Comparison of ENCODE assay signal across 27 mouse cellular contexts in the genomic region with DNA sequence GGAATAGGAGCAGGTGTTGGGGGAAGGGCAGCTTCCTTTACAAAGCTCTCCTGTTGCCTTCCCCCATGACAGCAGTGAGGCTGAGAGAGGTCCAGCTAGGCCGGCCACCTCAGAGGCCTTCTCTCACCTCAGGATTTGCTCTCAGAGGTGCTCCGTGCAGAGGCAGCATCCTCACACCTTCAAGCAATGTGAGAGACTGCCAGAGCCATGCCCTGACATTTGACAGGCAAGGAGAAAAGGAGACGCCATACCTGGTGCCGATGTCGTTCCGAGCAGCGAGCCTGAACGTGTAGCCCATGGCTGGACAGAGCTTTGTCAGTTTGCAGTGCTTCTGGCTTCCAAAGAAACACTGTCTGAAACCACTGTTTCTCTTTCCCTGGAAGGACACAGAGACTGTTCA.
"Had no signal": no experiment of that assay in that cellular context is flagged by ENCODE, and none has a peak within 500 bp of the region (broad histone marks: within the 10 kb centered on the region; RNA-seq: fewer than 3 reads in every experiment).

No protein-coding gene starts in this region.

- H3K4me2 ChIP-seq: embryonic facial prominence, embryonic 12.5 days; embryonic facial prominence, embryonic 13.5 days; embryonic facial prominence, embryonic 15.5 days; forebrain, embryonic 12.5 days; forebrain, embryonic 13.5 days; forebrain, embryonic 15.5 days had no signal

- H3K27ac ChIP-seq: embryonic facial prominence, embryonic 10.5 days; embryonic facial prominence, embryonic 12.5 days; embryonic facial prominence, embryonic 13.5 days; embryonic facial prominence, embryonic 15.5 days; forebrain, embryonic 10.5 days; forebrain, embryonic 12.5 days; forebrain, embryonic 13.5 days; forebrain, embryonic 15.5 days; gastrocnemius, adult 2 months; heart, adult 2 months had no signal

- H3K36me3 ChIP-seq: forebrain, embryonic 15.5 days had no signal

- DNase-seq: cerebellum, adult 2 months; cerebellum, adult 8-10 months; cerebellum, adult 9-10 months; cerebellum, adult 9-11 months; cerebellum, postnatal 10 days; cerebellum, postnatal 14 days; cerebellum, postnatal 25 days; cerebellum, postnatal 36 days; embryo, embryonic 11 days; forebrain, postnatal 0 days; gastrocnemius, adult 2 months; gastrocnemius, postnatal 10 days; gastrocnemius, postnatal 14 days; gastrocnemius, postnatal 25 days; gastrocnemius, postnatal 36 days; heart, adult 2 months had no signal

- H3K27me3 ChIP-seq: embryonic facial prominence, embryonic 12.5 days; embryonic facial prominence, embryonic 13.5 days; embryonic facial prominence, embryonic 15.5 days; forebrain, embryonic 12.5 days; forebrain, embryonic 13.5 days; forebrain, embryonic 15.5 days had no signal

- H3K4me3 ChIP-seq: embryonic facial prominence, embryonic 10.5 days; embryonic facial prominence, embryonic 12.5 days; embryonic facial prominence, embryonic 13.5 days; embryonic facial prominence, embryonic 15.5 days; erythroblast, embryonic 14.5 days; forebrain, embryonic 10.5 days; forebrain, embryonic 12.5 days; forebrain, embryonic 13.5 days; forebrain, embryonic 15.5 days; gastrocnemius, adult 2 months; heart, adult 2 months had no signal

- H3K9ac ChIP-seq: embryonic facial prominence, embryonic 12.5 days; embryonic facial prominence, embryonic 13.5 days; embryonic facial prominence, embryonic 15.5 days; forebrain, embryonic 12.5 days; forebrain, embryonic 13.5 days; forebrain, embryonic 15.5 days; forebrain, postnatal 0 days had no signal

- ATAC-seq: forebrain, embryonic 13.5 days; forebrain, embryonic 14.5 days; forebrain, embryonic 15.5 days; forebrain, embryonic 16.5 days; forebrain, postnatal 0 days had no signal

- H3K4me1 ChIP-seq: embryonic facial prominence, embryonic 10.5 days; embryonic facial prominence, embryonic 12.5 days; embryonic facial prominence, embryonic 13.5 days; forebrain, embryonic 10.5 days; forebrain, embryonic 12.5 days; forebrain, embryonic 13.5 days; forebrain, embryonic 15.5 days had no signal

- H3K9me3 ChIP-seq: embryonic facial prominence, embryonic 13.5 days; embryonic facial prominence, embryonic 15.5 days; forebrain, embryonic 12.5 days; forebrain, embryonic 13.5 days; forebrain, embryonic 15.5 days had no signal
